Mouse (Mus musculus) forebrain, embryonic 10.5 days (tissue): ENCODE data around the gene Ext2. TPM values are rescaled to one million over a fixed set of nuclear protein-coding genes. Genes with fewer than 3 reads are reported as not detected.

Source experiments
- DNase-seq: peaks from one replicate; pipeline ENCODE4 v3.0.0-alpha.2; 2017; ENCODE audit warnings: low spot score; ENCODE audit errors: extremely low spot score
- H3K27ac ChIP-seq: fragments of 300-500 bp; sonication (generic); 2 replicates; pipeline ENCODE4 v1.5.1; 2016; ENCODE audit warnings: mild to moderate bottlenecking
- H3K27me3 ChIP-seq: fragments of 300-500 bp; sonication (generic); 2 replicates; pipeline ENCODE4 v1.6.1; 2016; ENCODE audit warnings: mild to moderate bottlenecking; ENCODE audit not compliant: poor library complexity, severe bottlenecking
- H3K36me3 ChIP-seq: fragments of 300-500 bp; sonication (generic); replicated peaks from 2 replicates; pipeline ENCODE4 v1.6.1; 2016; ENCODE audit warnings: mild to moderate bottlenecking, moderate library complexity
- H3K4me1 ChIP-seq: fragments of 300-500 bp; sonication (generic); 2 replicates; pipeline ENCODE4 v1.6.1; 2016
- H3K4me3 ChIP-seq: fragments of 300-500 bp; sonication (generic); 2 replicates; pipeline ENCODE4 v1.5.1; 2016; ENCODE audit warnings: mild to moderate bottlenecking, moderate library complexity
- H3K9me3 ChIP-seq: fragments of 300-500 bp; sonication (generic); 2 replicates; pipeline ENCODE4 v1.6.1; 2016; ENCODE audit warnings: mild to moderate bottlenecking, moderate library complexity
- WGBS: fragments of 180-500 bp; shearing (Covaris S2); methylation state at CpG from one replicate; pipeline ENCODE4 v1.1.7; 2016; 5-methylcytosine and 5-hydroxymethylcytosine counted together
- polyA plus RNA-seq: library from polyadenylated mRNA; unstranded; fragments of >200 nt; fragmentation: Nextera tagmentation; extraction: Ambion mirVana; gene quantifications from 2 replicates; pipeline ENCODE4 v1.2.1, GENCODE M21; 2016

Gene Ext2
- polyA plus RNA-seq, 1 experiment from 2014 or later: 64.6 TPM

DNA sequence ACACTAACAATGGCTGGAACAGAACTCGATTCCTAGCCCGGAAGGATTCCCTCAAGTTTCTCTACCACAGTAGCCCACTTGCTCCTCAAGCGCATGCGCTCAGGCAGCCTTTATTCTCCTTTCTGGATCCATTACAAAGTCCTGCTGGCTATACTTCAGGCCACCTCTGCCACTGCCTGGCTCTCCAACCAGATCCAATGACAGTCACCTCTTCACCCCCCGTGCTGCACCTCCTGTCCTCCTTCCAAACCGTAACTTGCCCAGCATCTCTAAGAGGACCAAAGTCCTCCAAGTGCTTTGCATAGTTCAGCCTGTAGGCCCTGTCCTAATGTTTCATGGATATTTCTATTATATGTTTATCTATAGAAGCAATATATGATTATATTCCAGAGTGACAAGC lies 113.1 kb downstream of the Ext2 start:
- Histone ChIP-seq H3K27ac (no peak overlapping the region), H3K36me3 (no peaks in the 10 kb centered on the region), H3K4me1 (peaks cover 15% of the 10 kb centered on the region; the same call in 1 of the 2 replicates), H3K4me3 (no peak overlapping the region), H3K9me3 (no peaks in the 10 kb centered on the region), H3K27me3 (no peaks in the 10 kb centered on the region)
- DNase-seq: no peak
- WGBS: 96% methylated on average over 6 of the region's 6 CpGs

DNA sequence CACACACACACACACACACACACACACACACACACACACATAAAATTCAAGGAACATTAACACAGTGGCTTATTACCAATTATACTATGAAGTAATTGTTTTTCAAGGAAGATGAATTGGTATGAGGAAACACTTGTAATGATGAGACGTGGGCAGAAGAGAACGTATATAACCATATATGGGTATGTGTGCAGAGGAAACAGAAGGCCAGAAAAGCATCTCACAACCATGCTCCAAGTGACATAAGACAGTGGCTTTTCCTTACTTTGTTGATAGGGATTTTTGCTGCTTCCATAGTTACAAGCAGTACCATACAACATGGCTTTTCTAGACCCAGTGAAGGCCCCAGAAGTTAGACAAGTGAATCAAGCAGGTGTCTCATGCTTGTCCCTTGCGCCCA lies 115.5 kb downstream of the Ext2 start:
- Histone ChIP-seq H3K9me3 (no peaks in the 10 kb centered on the region), H3K36me3 (peaks cover 15% of the 10 kb centered on the region; the same call in 1 of the 2 replicates), H3K4me3 (no peak overlapping the region), H3K4me1 (peaks cover 11% of the 10 kb centered on the region; the same call in 1 of the 2 replicates), H3K27ac (no peak overlapping the region), H3K27me3 (no peaks in the 10 kb centered on the region)
- 93% methylated on average over 3 of the region's 3 CpGs for WGBS
- DNase-seq: no peak

DNA sequence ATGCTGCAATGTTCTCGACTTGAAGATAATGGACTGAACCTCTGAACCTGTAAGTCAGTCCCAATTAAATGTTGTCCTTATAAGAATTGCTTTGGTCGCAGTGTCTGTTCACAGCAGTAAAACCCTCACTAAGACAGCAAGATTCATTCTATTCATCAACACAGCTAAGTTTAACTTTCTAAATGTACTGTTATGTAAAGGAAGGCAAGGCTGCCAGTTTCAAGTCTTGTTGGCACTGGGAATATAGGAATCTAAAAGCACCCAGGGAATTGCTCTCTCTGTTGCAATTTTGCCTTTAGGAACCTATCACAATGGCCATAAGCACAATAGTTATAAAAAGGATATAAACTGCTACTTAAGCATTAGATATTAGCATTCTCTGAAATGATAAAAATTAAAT lies 116.0 kb downstream of the Ext2 start:
- Histone ChIP-seq H3K4me1 (peaks cover 8% of the 10 kb centered on the region; the same call in 1 of the 2 replicates), H3K9me3 (no peaks in the 10 kb centered on the region), H3K27ac (no peak overlapping the region), H3K4me3 (no peak overlapping the region), H3K36me3 (peaks cover 15% of the 10 kb centered on the region; the same call in 1 of the 2 replicates), H3K27me3 (no peaks in the 10 kb centered on the region)
- 97% methylated on average over 2 of the region's 2 CpGs for WGBS
- DNase-seq: no peak

- Histone ChIP-seq H3K27ac (no peak overlapping the region), H3K9me3 (no peaks in the 10 kb centered on the region), H3K4me3 (no peak overlapping the region), H3K27me3 (no peaks in the 10 kb centered on the region), H3K4me1 (no peaks in the 10 kb centered on the region), H3K36me3 (peaks cover 17% of the 10 kb centered on the region; the same call in 1 of the 2 replicates)
- WGBS: 89% methylated on average over 4 of the region's 4 CpGs
- no peak for DNase-seq
These were observed 118.2 kb downstream of the Ext2 start for GRCm38 (mm10) chr2:93704195-93704594.

- no peak overlapping the region for H3K4me3 ChIP-seq
- 92% methylated on average over 19 of the region's 19 CpGs for WGBS
- no peaks in the 10 kb centered on the region for H3K27me3 ChIP-seq
- no peak overlapping the region for H3K27ac ChIP-seq
- no peaks in the 10 kb centered on the region for H3K4me1 ChIP-seq
- H3K36me3 ChIP-seq: peaks cover 17% of the 10 kb centered on the region; the same call in 1 of the 2 replicates
- DNase-seq: no peak
- no peaks in the 10 kb centered on the region for H3K9me3 ChIP-seq
These were observed 119.1 kb downstream of the Ext2 start for GRCm38 (mm10) chr2:93702936-93703926.

DNA sequence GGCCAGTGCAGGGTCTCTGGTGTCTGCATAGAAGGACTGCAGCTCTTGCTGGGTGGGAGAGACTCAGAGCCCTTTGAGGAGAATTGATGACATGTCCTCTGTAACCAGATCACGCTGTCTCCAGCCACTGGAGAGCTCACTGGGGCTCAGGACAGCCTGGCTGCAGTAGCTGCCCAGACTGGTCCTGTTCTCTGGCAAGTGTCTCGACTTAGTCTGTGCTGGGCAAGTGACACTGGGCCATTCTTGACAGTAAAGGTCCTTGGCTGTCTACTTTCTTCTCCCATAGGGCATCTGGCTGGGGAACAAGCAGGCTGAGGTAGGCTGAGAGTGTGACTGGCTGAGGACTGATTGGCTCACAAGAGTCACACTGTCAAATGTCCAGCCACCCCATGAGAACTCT lies 123.0 kb downstream of the Ext2 start:
- Histone ChIP-seq H3K9me3 (no peaks in the 10 kb centered on the region), H3K36me3 (peaks cover 20% of the 10 kb centered on the region; the same call in 1 of the 2 replicates), H3K27ac (no peak overlapping the region), H3K4me3 (no peak overlapping the region), H3K4me1 (peaks cover 32% of the 10 kb centered on the region), H3K27me3 (no peaks in the 10 kb centered on the region)
- 85% methylated on average over 2 of the region's 2 CpGs for WGBS
- no peak for DNase-seq

DNA sequence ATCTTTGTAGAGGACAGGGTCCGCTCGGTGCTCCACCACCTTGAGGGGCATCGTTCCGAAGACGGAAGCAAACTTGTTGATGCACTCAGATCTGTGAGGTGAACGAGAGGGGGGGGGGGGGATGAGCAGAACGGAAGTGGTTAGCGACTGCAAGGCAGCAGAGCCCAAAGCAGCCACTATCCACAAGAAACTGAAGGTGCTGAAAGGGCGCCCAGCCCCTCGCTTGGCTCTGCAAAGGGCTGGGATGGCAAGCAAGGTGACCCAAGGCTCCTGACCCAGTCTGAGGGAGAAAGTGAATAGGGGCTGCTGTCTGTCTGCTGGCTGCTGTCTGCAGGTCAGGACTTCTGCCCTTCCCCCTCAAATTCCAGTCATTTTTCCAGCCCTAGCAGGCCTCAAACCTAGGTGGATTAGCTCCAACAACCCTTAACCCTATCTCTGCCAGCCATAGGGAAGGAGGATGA lies 126.2 kb downstream of the Ext2 start:
- Histone ChIP-seq H3K4me3 (no peak overlapping the region; the same call in 1 of the 2 replicates), H3K9me3 (no peaks in the 10 kb centered on the region), H3K36me3 (0 out of 2 replicates have a peak, but pooled peaks cover 3% of the 10 kb centered on the region), H3K27ac (peak overlapping the region; percentile 86), H3K27me3 (no peaks in the 10 kb centered on the region), H3K4me1 (peaks cover 41% of the 10 kb centered on the region)
- peak; percentile 33 for DNase-seq
- 38% methylated on average over 10 of the region's 10 CpGs for WGBS

DNA sequence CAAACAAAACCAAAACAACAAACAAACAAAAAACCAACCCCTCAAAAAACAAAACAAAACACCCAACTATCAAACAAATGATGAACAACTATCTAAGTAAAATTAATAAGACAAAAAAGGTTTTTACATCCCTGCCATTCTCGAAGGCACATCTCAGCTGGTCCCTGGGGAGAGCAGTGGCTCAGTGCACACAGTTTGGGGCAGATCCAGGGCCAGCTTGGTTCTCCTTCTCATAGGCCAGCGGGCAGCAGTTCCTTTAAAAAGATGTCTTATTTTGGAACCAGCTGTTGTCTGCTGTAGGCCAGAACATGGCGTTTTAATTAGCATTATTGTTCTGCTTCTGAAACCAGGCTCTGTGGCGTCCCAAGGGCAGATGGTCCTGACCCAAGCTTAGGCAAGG lies 129.3 kb downstream of the Ext2 start:
- DNase-seq: no peak
- no peaks in the 10 kb centered on the region for H3K27me3 ChIP-seq
- peaks cover 41% of the 10 kb centered on the region for H3K4me1 ChIP-seq
- 67% methylated on average over 4 of the region's 4 CpGs for WGBS
- 0 out of 2 replicates have a peak, but pooled peaks cover 3% of the 10 kb centered on the region for H3K36me3 ChIP-seq
- no peaks in the 10 kb centered on the region for H3K9me3 ChIP-seq
- H3K27ac ChIP-seq: no peak overlapping the region
- no peak overlapping the region for H3K4me3 ChIP-seq

DNA sequence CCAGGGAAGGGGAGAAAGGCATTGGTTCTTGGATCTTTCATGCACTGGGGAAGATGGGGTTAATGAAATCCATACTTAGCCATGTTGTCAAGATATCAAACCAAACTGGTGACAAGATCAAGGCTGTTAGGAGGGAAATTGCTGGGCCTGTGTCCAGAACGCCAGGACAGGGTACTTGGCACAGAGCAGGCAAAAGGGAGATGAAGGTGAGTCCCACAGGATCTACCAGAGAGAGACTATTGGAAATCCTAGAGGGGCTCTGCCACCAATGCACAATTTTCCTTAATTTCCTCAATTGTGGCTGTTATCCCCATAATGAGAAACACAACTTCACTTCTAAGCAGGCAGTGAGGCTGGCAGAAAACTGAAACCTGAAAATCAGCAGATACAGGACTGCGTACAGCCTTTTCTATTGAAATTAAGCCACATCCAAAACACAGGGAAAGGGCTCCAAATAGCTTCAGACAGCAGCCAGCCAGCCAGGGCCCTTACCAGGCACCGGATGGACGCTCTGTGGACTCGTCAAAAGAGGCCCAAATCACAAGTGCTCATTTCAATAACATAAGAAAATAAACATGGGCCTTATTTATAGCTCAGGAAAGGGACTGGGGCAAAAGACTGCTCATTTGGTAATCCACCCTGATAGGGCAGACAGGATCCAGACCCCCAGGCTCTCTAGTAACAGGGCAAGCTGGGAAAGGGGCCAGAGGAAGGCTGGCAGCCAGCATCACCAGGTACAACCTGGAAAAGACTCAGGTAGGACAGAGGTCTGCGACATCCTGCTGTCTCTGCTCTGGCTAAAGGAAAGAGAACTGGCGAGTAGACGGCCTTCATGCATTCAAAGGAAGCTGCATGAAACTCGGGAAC lies 132.1 kb downstream of the Ext2 start:
- Histone ChIP-seq H3K4me1 (peaks cover 14% of the 10 kb centered on the region), H3K27ac (no peak overlapping the region)
- no peak for DNase-seq

DNA sequence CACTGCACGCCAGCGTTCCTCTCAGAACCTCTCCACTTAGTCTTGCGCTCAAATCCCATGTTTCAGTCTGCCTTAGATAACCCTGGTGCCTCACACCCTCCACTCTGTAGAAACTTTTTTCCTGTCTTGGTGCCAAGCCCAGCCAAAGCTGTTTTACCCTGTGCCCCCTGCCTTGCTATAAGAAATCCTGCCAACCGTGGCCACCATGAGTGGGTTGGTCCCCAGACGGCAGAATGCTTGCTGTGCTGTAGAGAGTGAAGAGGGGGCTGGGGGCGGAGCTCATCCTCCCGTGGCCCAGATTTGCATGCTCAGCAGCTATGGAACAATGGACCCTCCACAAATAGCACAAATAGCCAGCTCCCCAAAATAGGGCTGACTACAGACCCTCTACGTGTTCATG lies 138.7 kb downstream of the Ext2 start:
- Histone ChIP-seq H3K27me3 (no peaks in the 10 kb centered on the region), H3K4me3 (no peak overlapping the region), H3K36me3 (peaks cover 3% of the 10 kb centered on the region; the same call in 1 of the 2 replicates), H3K27ac (no peak overlapping the region; the same call in 1 of the 2 replicates), H3K9me3 (no peaks in the 10 kb centered on the region), H3K4me1 (peaks cover 26% of the 10 kb centered on the region)
- DNase-seq: no peak
- 71% methylated on average over 8 of the region's 8 CpGs for WGBS

More for the DNA sequence above, 132.1 kb downstream of the Ext2 start:
- H3K9me3 ChIP-seq: no peaks in the 10 kb centered on the region
- no peaks in the 10 kb centered on the region for H3K27me3 ChIP-seq
- H3K4me3 ChIP-seq: no peak overlapping the region
- no peaks in the 10 kb centered on the region for H3K36me3 ChIP-seq
- WGBS: 84% methylated on average over 9 of the region's 9 CpGs

DNA sequence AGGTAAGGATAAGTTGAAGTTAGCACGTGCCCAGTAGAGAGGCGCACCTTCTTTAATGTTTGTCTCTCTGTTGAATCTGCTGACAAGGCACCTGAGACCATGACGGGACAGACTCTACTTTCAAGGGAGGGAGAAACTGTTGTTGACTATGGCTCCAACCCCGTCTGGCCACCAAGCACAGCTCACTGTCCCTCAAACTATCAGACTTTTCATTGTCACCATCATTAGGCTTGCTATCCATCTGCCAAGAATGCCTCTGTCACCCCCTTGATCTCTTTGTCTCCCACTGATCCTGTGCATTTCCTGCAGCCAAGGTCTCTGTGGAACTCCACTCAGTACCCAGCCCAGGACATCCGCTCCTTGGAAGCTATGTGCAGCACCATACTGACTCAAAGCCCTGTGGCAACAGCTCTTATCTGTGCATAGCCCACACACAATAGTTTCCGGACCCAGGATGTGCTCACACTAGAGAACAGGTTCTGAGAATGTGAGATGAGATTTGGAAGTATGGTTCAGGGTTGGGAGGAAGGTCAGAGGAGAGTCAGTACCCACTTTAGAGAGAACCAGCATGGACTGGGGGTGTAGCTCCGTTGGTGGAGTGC lies 139.7 kb downstream of the Ext2 start:
- H3K9me3 ChIP-seq: no peaks in the 10 kb centered on the region
- no peaks in the 10 kb centered on the region for H3K27me3 ChIP-seq
- peaks cover 12% of the 10 kb centered on the region for H3K36me3 ChIP-seq
- H3K27ac ChIP-seq: no peak overlapping the region
- H3K4me1 ChIP-seq: peaks cover 31% of the 10 kb centered on the region
- 87% methylated on average over 7 of the region's 7 CpGs for WGBS
- DNase-seq: no peak
- no peak overlapping the region for H3K4me3 ChIP-seq

DNA sequence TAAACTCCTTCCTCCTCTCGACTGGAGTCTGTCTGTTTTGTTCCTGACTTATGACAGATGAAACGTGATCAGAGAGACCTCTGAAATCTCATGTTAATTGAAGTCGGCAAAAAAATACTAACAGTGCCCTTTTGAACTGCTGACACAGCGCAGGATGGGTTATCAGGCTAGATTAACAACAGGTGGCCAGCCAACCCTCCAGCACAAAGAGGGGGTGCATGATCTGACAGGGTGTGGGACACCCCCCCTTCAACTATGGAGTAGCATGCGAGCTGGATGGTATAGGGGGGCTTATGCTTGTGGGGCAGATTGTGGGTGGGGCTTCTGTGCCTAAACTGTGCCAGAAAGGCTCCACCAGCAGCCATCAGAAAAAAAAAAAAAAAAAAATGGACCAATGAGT lies 141.0 kb downstream of the Ext2 start:
- Histone ChIP-seq H3K4me1 (peaks cover 39% of the 10 kb centered on the region), H3K9me3 (no peaks in the 10 kb centered on the region), H3K27ac (no peak overlapping the region), H3K27me3 (no peaks in the 10 kb centered on the region), H3K4me3 (no peak overlapping the region), H3K36me3 (peaks cover 24% of the 10 kb centered on the region)
- DNase-seq: no peak
- 53% methylated on average over 5 of the region's 5 CpGs for WGBS
